Mouse (Mus musculus): ENCODE results near the gene Rsad1. TPM values are rescaled to one million over a fixed set of nuclear protein-coding genes. Genes with fewer than 3 reads are reported as not detected.

Gene Rsad1
- polyA plus RNA-seq, 1 experiment from 2014 or later = 3.0 TPM

GRCm38 (mm10) chr11:94501482-94501881, 47.6 kb downstream of the Rsad1 start:
- 88% methylated on average over 8 of the region's 8 CpGs for WGBS
- Histone ChIP-seq H3K27me3 (peaks cover 51% of the 10 kb centered on the region), H3K9ac (no peak overlapping the region)

GRCm38 (mm10) chr11:94500362-94500761, 48.7 kb downstream of the Rsad1 start:
- H3K27ac ChIP-seq = no peak overlapping the region
- no peak overlapping the region for H3K9ac ChIP-seq
- WGBS = 30% methylated on average over 8 of the region's 8 CpGs
- H3K36me3 ChIP-seq (replicated peaks) = no peaks in the 10 kb centered on the region
- no peaks in the 10 kb centered on the region for H3K9me3 ChIP-seq
- peaks cover 26% of the 10 kb centered on the region for H3K4me1 ChIP-seq
- peaks cover 52% of the 10 kb centered on the region for H3K27me3 ChIP-seq
- H3K4me3 ChIP-seq (replicated peaks) = no peak overlapping the region
- no peak for ATAC-seq (ENCODE audit: low FRiP score)
- peak overlapping the region; percentile 54; the same call in 1 of the 2 replicates for H3K4me2 ChIP-seq

More at GRCm38 (mm10) chr11:94501482-94501881, 47.6 kb downstream of the Rsad1 start:
- Histone ChIP-seq H3K4me1 (peaks cover 26% of the 10 kb centered on the region), H3K36me3 (replicated peaks) (no peaks in the 10 kb centered on the region), H3K9me3 (no peaks in the 10 kb centered on the region), H3K27ac (no peak overlapping the region), H3K4me2 (no peak overlapping the region), H3K4me3 (replicated peaks) (no peak overlapping the region)
- ATAC-seq (ENCODE audit: low FRiP score) = no peak

GRCm38 (mm10) chr11:94499661-94500152, 49.3 kb downstream of the Rsad1 start, which contains the start of gene Epn3:
Gene Epn3, minus strand, starts transcription at chr11:94499974.
- no peak within 1 kb of the TSS for H3K27ac ChIP-seq
- H3K4me2 ChIP-seq = peak within 1 kb of the TSS; percentile 54
- H3K27me3 ChIP-seq = peaks cover 58% of the 10 kb centered on the region
- peak; percentile 36 for ATAC-seq (ENCODE audit: low FRiP score)
- H3K4me3 ChIP-seq (replicated peaks) = peak within 1 kb of the TSS; percentile 26
- H3K4me1 ChIP-seq = peaks cover 26% of the 10 kb centered on the region
- no peaks in the 10 kb centered on the region for H3K9me3 ChIP-seq
- 1% methylated on average over 26 of the region's 26 CpGs for WGBS
- no peaks in the 10 kb centered on the region for H3K36me3 ChIP-seq (replicated peaks)
- H3K9ac ChIP-seq = peak within 1 kb of the TSS; percentile 36; the same call in 1 of the 2 replicates

GRCm38 (mm10) chr11:94499035-94499434, 50.0 kb downstream of the Rsad1 start:
- H3K4me1 ChIP-seq = peaks cover 26% of the 10 kb centered on the region
- 0 out of 2 replicates have a peak, but pooled peaks have one; percentile 41 for ATAC-seq (ENCODE audit: low FRiP score)
- H3K4me3 ChIP-seq (replicated peaks) = peak overlapping the region; percentile 26; the same call in 1 of the 2 replicates
- H3K9me3 ChIP-seq = no peaks in the 10 kb centered on the region
- no peak overlapping the region for H3K27ac ChIP-seq
- H3K9ac ChIP-seq = peak overlapping the region; percentile 36; the same call in 1 of the 2 replicates
- WGBS = 10% methylated on average over 2 of the region's 2 CpGs
- peaks cover 60% of the 10 kb centered on the region for H3K27me3 ChIP-seq
- peak overlapping the region; percentile 54 for H3K4me2 ChIP-seq
- no peaks in the 10 kb centered on the region for H3K36me3 ChIP-seq (replicated peaks)

GRCm38 (mm10) chr11:94498093-94498996, 50.7 kb downstream of the Rsad1 start:
- Histone ChIP-seq H3K27ac (no peak overlapping the region), H3K4me2 (peak overlapping the region; percentile 54), H3K36me3 (replicated peaks) (no peaks in the 10 kb centered on the region), H3K9ac (peak overlapping the region; percentile 36; the same call in 1 of the 2 replicates), H3K9me3 (no peaks in the 10 kb centered on the region), H3K4me1 (peaks cover 26% of the 10 kb centered on the region), H3K27me3 (peaks cover 66% of the 10 kb centered on the region), H3K4me3 (replicated peaks) (no peak overlapping the region)
- ATAC-seq (ENCODE audit: low FRiP score) = 0 out of 2 replicates have a peak, but pooled peaks have one; percentile 20
- WGBS = 18% methylated on average over 19 of the region's 19 CpGs

GRCm38 (mm10) chr11:94495415-94495814, 53.6 kb downstream of the Rsad1 start:
- Histone ChIP-seq H3K9me3 (no peaks in the 10 kb centered on the region), H3K4me2 (no peak overlapping the region), H3K36me3 (replicated peaks) (no peaks in the 10 kb centered on the region), H3K4me3 (replicated peaks) (no peak overlapping the region), H3K4me1 (peaks cover 42% of the 10 kb centered on the region), H3K27me3 (peaks cover 69% of the 10 kb centered on the region), H3K27ac (no peak overlapping the region), H3K9ac (no peak overlapping the region)
- 80% methylated on average over 3 of the region's 3 CpGs for WGBS
- no peak for ATAC-seq (ENCODE audit: low FRiP score)

GRCm38 (mm10) chr11:94491749-94492099, 57.3 kb downstream of the Rsad1 start:
- H3K9me3 ChIP-seq = no peaks in the 10 kb centered on the region
- H3K9ac ChIP-seq = no peak overlapping the region
- no peak for ATAC-seq (ENCODE audit: low FRiP score)
- H3K27ac ChIP-seq = no peak overlapping the region
- H3K27me3 ChIP-seq = peaks cover 63% of the 10 kb centered on the region
- H3K4me1 ChIP-seq = peaks cover 22% of the 10 kb centered on the region
- H3K36me3 ChIP-seq (replicated peaks) = no peaks in the 10 kb centered on the region
- WGBS = 67% methylated on average over 7 of the region's 7 CpGs
- no peak overlapping the region for H3K4me3 ChIP-seq (replicated peaks)
- peak overlapping the region; percentile 75 for H3K4me2 ChIP-seq

GRCm38 (mm10) chr11:94491035-94491748, 57.9 kb downstream of the Rsad1 start:
- Histone ChIP-seq H3K36me3 (replicated peaks) (no peaks in the 10 kb centered on the region), H3K9ac (peak overlapping the region; percentile 67), H3K9me3 (no peaks in the 10 kb centered on the region), H3K27ac (no peak overlapping the region), H3K4me1 (peaks cover 22% of the 10 kb centered on the region), H3K4me3 (replicated peaks) (peak overlapping the region; percentile 58), H3K4me2 (peak overlapping the region; percentile 75), H3K27me3 (peaks cover 67% of the 10 kb centered on the region)
- peak; percentile 80 for ATAC-seq (ENCODE audit: low FRiP score)
- WGBS = 3% methylated on average over 54 of the region's 55 CpGs

Other genes with a start within 250 kb of the Rsad1 start
- 174 and 179 TPM in 2 replicates for gene Luc7l3, start 227.3 kb downstream of the Rsad1 start, polyA plus RNA-seq (2016; fragmentation: Nextera tagmentation; extraction: Ambion mirVana)
- gene Ankrd40, start 221.3 kb downstream of the Rsad1 start, polyA plus RNA-seq (2016; fragmentation: Nextera tagmentation; extraction: Ambion mirVana) = 12.6 and 20.9 TPM in 2 replicates
- gene Abcc3, start 156.3 kb downstream of the Rsad1 start, polyA plus RNA-seq (2016; fragmentation: Nextera tagmentation; extraction: Ambion mirVana) = 0.41 and 0.49 TPM in 2 replicates
- 9.6 and 12.1 TPM in 2 replicates for gene Cacna1g, start 75.1 kb downstream of the Rsad1 start, polyA plus RNA-seq (2016; fragmentation: Nextera tagmentation; extraction: Ambion mirVana)
- gene Spata20, start 63.1 kb downstream of the Rsad1 start, polyA plus RNA-seq (2016; fragmentation: Nextera tagmentation; extraction: Ambion mirVana) = 0.19 and 0.26 TPM in 2 replicates
- 0.52 and 0.97 TPM in 2 replicates for gene Epn3, start 49.3 kb downstream of the Rsad1 start, polyA plus RNA-seq (2016; fragmentation: Nextera tagmentation; extraction: Ambion mirVana)
- gene Mycbpap, start 27.5 kb downstream of the Rsad1 start, polyA plus RNA-seq (2016; fragmentation: Nextera tagmentation; extraction: Ambion mirVana) = 3.7 and 3.8 TPM in 2 replicates
- 0.69 TPM in 1 of 2 replicates, not detected in the other for gene Chad, start 15.8 kb upstream of the Rsad1 start, polyA plus RNA-seq (2016; fragmentation: Nextera tagmentation; extraction: Ambion mirVana)
- gene Acsf2, start 52.6 kb upstream of the Rsad1 start, polyA plus RNA-seq (2016; fragmentation: Nextera tagmentation; extraction: Ambion mirVana) = 3.5 and 4.0 TPM in 2 replicates
- gene Lrrc59, start 80.5 kb upstream of the Rsad1 start, polyA plus RNA-seq (2016; fragmentation: Nextera tagmentation; extraction: Ambion mirVana) = 218 and 229 TPM in 2 replicates
- gene Mrpl27, start 104.5 kb upstream of the Rsad1 start, polyA plus RNA-seq (2016; fragmentation: Nextera tagmentation; extraction: Ambion mirVana) = 125 and 136 TPM in 2 replicates
- 40.5 and 43.6 TPM in 2 replicates for gene Eme1, start 104.7 kb upstream of the Rsad1 start, polyA plus RNA-seq (2016; fragmentation: Nextera tagmentation; extraction: Ambion mirVana)
- gene Xylt2, start 128.3 kb upstream of the Rsad1 start, polyA plus RNA-seq (2016; fragmentation: Nextera tagmentation; extraction: Ambion mirVana) = 13.6 and 17.4 TPM in 2 replicates
- gene Gm11541, start 155.2 kb upstream of the Rsad1 start, polyA plus RNA-seq (2016; fragmentation: Nextera tagmentation; extraction: Ambion mirVana) = not detected in 2 replicates
- 0.27 TPM in 1 of 2 replicates, not detected in the other for gene Cdc34b, start 192.5 kb upstream of the Rsad1 start, polyA plus RNA-seq (2016; fragmentation: Nextera tagmentation; extraction: Ambion mirVana)
- not detected in 2 replicates for gene Tmem92, start 233.4 kb upstream of the Rsad1 start, polyA plus RNA-seq (2016; fragmentation: Nextera tagmentation; extraction: Ambion mirVana)